Mouse (Mus musculus): ENCODE data around the gene Olfr114.

- TF ChIP-seq POLR2A (IDR thresholded peaks at IDR 0.05; ENCODE audit: borderline replicate concordance, low read depth, low read length) (no peak), CTCF (IDR thresholded peaks at IDR 0.05; ENCODE audit: low read depth, low read length) (no peak)
These were observed at the start of gene Olfr114 for GRCm38 (mm10) chr17:37592643-37593042.

Measured in bone marrow macrophage, adult 2 months (primary cell).